24 mouse cellular contexts compared by ENCODE assay signal in the genomic region with DNA sequence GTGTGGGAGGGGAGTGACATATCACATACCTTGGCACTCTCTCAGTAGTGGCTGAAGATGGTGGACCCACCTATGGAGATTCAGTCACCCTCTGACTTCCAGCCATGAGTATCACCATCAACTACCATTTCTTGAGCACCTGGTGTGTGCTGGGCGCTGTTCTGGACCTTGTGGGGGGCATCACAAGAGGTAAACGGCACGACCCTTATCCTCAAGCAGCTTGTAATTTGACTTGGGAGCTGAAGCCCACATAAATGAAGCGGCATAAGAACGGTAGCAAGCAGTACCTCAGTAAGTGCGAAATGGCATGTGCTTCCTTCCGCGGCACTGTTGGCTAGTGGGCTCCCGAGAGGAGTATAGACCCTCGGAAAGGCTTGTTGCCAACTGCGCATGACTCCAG. TPM values are rescaled to one million over a fixed set of nuclear protein-coding genes. Genes with fewer than 3 reads are reported as not detected.
DNase-seq lines count a peak whose midpoint lies in the region; ATAC-seq lines count a peak whose summit lies in the region.
"Had no signal": no experiment of that assay in that cellular context is flagged by ENCODE, and none has a peak within 500 bp of the region (broad histone marks: within the 10 kb centered on the region; RNA-seq: fewer than 3 reads in every experiment).

No protein-coding gene starts in this region.

- 59% methylated on average over 11 of the region's 11 CpGs for WGBS in hindbrain, embryonic 12.5 days
- 47% methylated on average over 11 of the region's 11 CpGs for WGBS in hindbrain, embryonic 16.5 days
- 54% methylated on average over 11 of the region's 11 CpGs for WGBS in midbrain, embryonic 12.5 days
- WGBS in midbrain, embryonic 10.5 days = 60% methylated on average over 11 of the region's 11 CpGs

- H3K4me2 ChIP-seq in hindbrain, embryonic 12.5 days (replicated peaks) = no peak overlapping the region
- no peak overlapping the region for H3K4me2 ChIP-seq in hindbrain, embryonic 16.5 days (ENCODE audit: low read length)
- 0 out of 2 replicates have a peak overlapping the region, but pooled peaks have one; percentile 81 for H3K4me2 ChIP-seq in midbrain, embryonic 12.5 days (replicated peaks)

- H3K4me1 ChIP-seq in hindbrain, embryonic 12.5 days = peaks cover 14% of the 10 kb centered on the region
- H3K4me1 ChIP-seq in hindbrain, embryonic 16.5 days (ENCODE audit: control insufficient read depth, insufficient read depth, low read depth, low read length) = peaks cover 14% of the 10 kb centered on the region
- peaks cover 12% of the 10 kb centered on the region for H3K4me1 ChIP-seq in midbrain, embryonic 12.5 days
- peaks cover 16% of the 10 kb centered on the region for H3K4me1 ChIP-seq in midbrain, embryonic 10.5 days

- peak; percentile 16 for DNase-seq in cerebellum, adult 11-12 months
- DNase-seq in cerebellum, adult 8-10 months = no peak
- DNase-seq in midbrain, embryonic 10.5 days (ENCODE audit: low spot score) = no peak
- peak; percentile 17 for DNase-seq in induced T-regulatory cell, adult 2 months (ENCODE audit: low read depth)
- no peak for DNase-seq in layer of hippocampus, adult 9-11 months
- DNase-seq: adrenal gland, postnatal 14 days; kidney, adult 2 months; kidney, postnatal 10 days; lung, postnatal 4 days; spleen, adult 18-20 months had no signal

- H3K9ac ChIP-seq in hindbrain, embryonic 12.5 days = 0 out of 2 replicates have a peak overlapping the region, but pooled peaks have one; percentile 18
- H3K9ac ChIP-seq in hindbrain, embryonic 16.5 days (ENCODE audit: low read depth, low read length) = no peak overlapping the region
- no peak overlapping the region for H3K9ac ChIP-seq in midbrain, embryonic 12.5 days (replicated peaks)
- H3K9ac ChIP-seq: lung, embryonic 15.5 days; stomach, embryonic 15.5 days had no signal

- peaks cover 16% of the 10 kb centered on the region for H3K27me3 ChIP-seq in hindbrain, embryonic 12.5 days
- H3K27me3 ChIP-seq in hindbrain, embryonic 16.5 days (replicated peaks; ENCODE audit: control insufficient read depth, insufficient read depth, low read length) = no peaks in the 10 kb centered on the region; the same call in 1 of the 2 replicates
- H3K27me3 ChIP-seq in midbrain, embryonic 12.5 days = peaks cover 17% of the 10 kb centered on the region
- H3K27me3 ChIP-seq in midbrain, embryonic 10.5 days (ENCODE audit: low read depth, poor library complexity, severe bottlenecking) = peaks cover 13% of the 10 kb centered on the region
- H3K27me3 ChIP-seq: stomach, embryonic 15.5 days had no signal

- no peak overlapping the region for H3K27ac ChIP-seq in hindbrain, embryonic 12.5 days
- no peak overlapping the region for H3K27ac ChIP-seq in hindbrain, embryonic 16.5 days (ENCODE audit: low read depth, low read length)
- H3K27ac ChIP-seq in midbrain, embryonic 12.5 days (replicated peaks) = no peak overlapping the region
- no peak overlapping the region for H3K27ac ChIP-seq in midbrain, embryonic 10.5 days (replicated peaks)
- H3K27ac ChIP-seq: embryonic facial prominence, embryonic 13.5 days; layer of hippocampus, adult 2 months; lung, embryonic 15.5 days; neural tube, embryonic 12.5 days; stomach, embryonic 15.5 days had no signal

- no peak overlapping the region for H3K4me3 ChIP-seq in hindbrain, embryonic 12.5 days
- H3K4me3 ChIP-seq in hindbrain, embryonic 16.5 days (ENCODE audit: low read length) = no peak overlapping the region
- no peak overlapping the region for H3K4me3 ChIP-seq in midbrain, embryonic 12.5 days
- H3K4me3 ChIP-seq in midbrain, embryonic 10.5 days = no peak overlapping the region

- H3K9me3 ChIP-seq in hindbrain, embryonic 12.5 days (replicated peaks) = no peaks in the 10 kb centered on the region
- no peaks in the 10 kb centered on the region for H3K9me3 ChIP-seq in hindbrain, embryonic 16.5 days (ENCODE audit: control insufficient read depth, low read length)
- no peaks in the 10 kb centered on the region for H3K9me3 ChIP-seq in midbrain, embryonic 12.5 days
- H3K9me3 ChIP-seq in midbrain, embryonic 10.5 days (replicated peaks) = no peaks in the 10 kb centered on the region
- H3K9me3 ChIP-seq: embryonic facial prominence, embryonic 13.5 days; G1E; heart, embryonic 12.5 days; lung, embryonic 15.5 days; neural tube, embryonic 12.5 days; stomach, embryonic 15.5 days had no signal

- peaks cover 3% of the 10 kb centered on the region; the same call in 1 of the 2 replicates for H3K36me3 ChIP-seq in hindbrain, embryonic 12.5 days
- H3K36me3 ChIP-seq in hindbrain, embryonic 16.5 days (ENCODE audit: control insufficient read depth, insufficient read depth, low read length) = peaks cover 4% of the 10 kb centered on the region; the same call in 1 of the 2 replicates
- no peaks in the 10 kb centered on the region for H3K36me3 ChIP-seq in midbrain, embryonic 12.5 days
- no peaks in the 10 kb centered on the region for H3K36me3 ChIP-seq in midbrain, embryonic 10.5 days
- H3K36me3 ChIP-seq: embryonic facial prominence, embryonic 13.5 days; lung, embryonic 15.5 days; neural tube, embryonic 12.5 days; stomach, embryonic 15.5 days had no signal

- no peak for ATAC-seq in hindbrain, embryonic 12.5 days (ENCODE audit: low FRiP score)
- no peak for ATAC-seq in hindbrain, embryonic 16.5 days
- ATAC-seq in midbrain, embryonic 12.5 days (ENCODE audit: low FRiP score, low read depth) = no peak
- ATAC-seq: CD4-positive, CD25-positive, alpha-beta regulatory T cell, adult 4 months; inflammation-experienced regulatory T-cells, adult 6 months; midbrain, embryonic 16.5 days had no signal

RNA-seq across cellular contexts. Expression of a gene that starts 1.2 kb away (rescaled TPM):
- polyA plus RNA-seq in hindbrain, embryonic 12.5 days (2016; fragmentation: Nextera tagmentation; extraction: Ambion mirVana) = 3.7 and 5.3 TPM in 2 replicates
- polyA plus RNA-seq in hindbrain, embryonic 16.5 days (2015; fragmentation: Nextera tagmentation; extraction: Ambion mirVana) = 6.1 and 6.8 TPM in 2 replicates
- polyA plus RNA-seq in midbrain, embryonic 12.5 days (2016; fragmentation: Nextera tagmentation; extraction: Ambion mirVana) = 1.4 and 1.7 TPM in 2 replicates
- 1.1 and 1.3 TPM in 2 replicates for polyA plus RNA-seq in midbrain, embryonic 10.5 days (2016; fragmentation: Nextera tagmentation; extraction: Ambion mirVana)

RNA-seq across cellular contexts. Expression of a gene that starts 1.5 kb away (rescaled TPM):
- 13.5 and 13.8 TPM in 2 replicates for polyA plus RNA-seq in hindbrain, embryonic 12.5 days (2016; fragmentation: Nextera tagmentation; extraction: Ambion mirVana)
- polyA plus RNA-seq in hindbrain, embryonic 16.5 days (2015; fragmentation: Nextera tagmentation; extraction: Ambion mirVana) = 27.4 and 30.7 TPM in 2 replicates
- polyA plus RNA-seq in midbrain, embryonic 12.5 days (2016; fragmentation: Nextera tagmentation; extraction: Ambion mirVana) = 11.9 and 12.2 TPM in 2 replicates
- polyA plus RNA-seq in midbrain, embryonic 10.5 days (2016; fragmentation: Nextera tagmentation; extraction: Ambion mirVana) = 9.1 and 10.8 TPM in 2 replicates

RNA-seq across cellular contexts. Expression of a gene that starts 54.4 kb away (rescaled TPM):
- 48.7 and 49.7 TPM in 2 replicates for polyA plus RNA-seq in hindbrain, embryonic 12.5 days (2016; fragmentation: Nextera tagmentation; extraction: Ambion mirVana)
- polyA plus RNA-seq in hindbrain, embryonic 16.5 days (2015; fragmentation: Nextera tagmentation; extraction: Ambion mirVana) = 28.0 and 28.8 TPM in 2 replicates
- polyA plus RNA-seq in midbrain, embryonic 12.5 days (2016; fragmentation: Nextera tagmentation; extraction: Ambion mirVana) = 44.7 and 48.8 TPM in 2 replicates
- polyA plus RNA-seq in midbrain, embryonic 10.5 days (2016; fragmentation: Nextera tagmentation; extraction: Ambion mirVana) = 31.5 and 34.0 TPM in 2 replicates

RNA-seq across cellular contexts. Expression of a gene that starts 58.4 kb away (rescaled TPM):
- polyA plus RNA-seq in hindbrain, embryonic 12.5 days (2016; fragmentation: Nextera tagmentation; extraction: Ambion mirVana) = 2.9 and 4.1 TPM in 2 replicates
- polyA plus RNA-seq in hindbrain, embryonic 16.5 days (2015; fragmentation: Nextera tagmentation; extraction: Ambion mirVana) = 1.3 and 1.9 TPM in 2 replicates
- polyA plus RNA-seq in midbrain, embryonic 12.5 days (2016; fragmentation: Nextera tagmentation; extraction: Ambion mirVana) = 1.1 and 2.8 TPM in 2 replicates
- polyA plus RNA-seq in midbrain, embryonic 10.5 days (2016; fragmentation: Nextera tagmentation; extraction: Ambion mirVana) = 0.12 TPM in 1 of 2 replicates, not detected in the other
- polyA plus RNA-seq: CD4-positive, CD25-positive, alpha-beta regulatory T cell, adult 4 months; urinary bladder, adult 2 months had no signal

Comparison
In these comparisons a context has a peak if more than half of its experiments do, and no peak if none do; other contexts are left out.
1. DNase-seq: peak in cerebellum, adult 11-12 months (single experiment) and induced T-regulatory cell, adult 2 months (single experiment); none in cerebellum, adult 8-10 months (single experiment), midbrain, embryonic 10.5 days (single experiment) and layer of hippocampus, adult 9-11 months (single experiment).